In genomic region chr3:51769196-51769595, GRCm38 (mm10) we compare ENCODE assay signal across 23 mouse cellular contexts.
DNase-seq lines count a peak whose midpoint lies in the region; ATAC-seq and TF ChIP-seq lines count a peak whose summit lies in the region.
"Had no signal": no experiment of that assay in that cellular context is flagged by ENCODE, and none has a peak within 500 bp of the region (broad histone marks: within the 10 kb centered on the region; RNA-seq: fewer than 3 reads in every experiment).

No protein-coding gene starts in this region.

- no peaks in the 10 kb centered on the region for H3K27me3 ChIP-seq in lung, postnatal 0 days (replicated peaks; ENCODE audit: insufficient read depth, low read length)
- H3K27me3 ChIP-seq: embryonic facial prominence, embryonic 13.5 days; hindbrain, embryonic 13.5 days; limb, embryonic 13.5 days; liver, embryonic 13.5 days; lung, embryonic 15.5 days; Patski had no signal

- no peak for TF ChIP-seq POLR2A in lung, adult 2 months (IDR thresholded peaks at IDR 0.05; ENCODE audit: borderline replicate concordance, extremely low read depth, low read depth, low read length)

- H3K4me2 ChIP-seq in lung, postnatal 0 days (replicated peaks; ENCODE audit: low read depth, low read length), result no peak overlapping the region
- H3K4me2 ChIP-seq: embryonic facial prominence, embryonic 13.5 days; hindbrain, embryonic 13.5 days; limb, embryonic 13.5 days; liver, embryonic 13.5 days; lung, embryonic 15.5 days had no signal

- WGBS in lung, postnatal 0 days, result 83% methylated on average over 6 of the region's 6 CpGs
- WGBS in lung, adult 2 months, result 82% methylated on average over 6 of the region's 6 CpGs

- TF ChIP-seq EP300 in lung, postnatal 0 days (IDR thresholded peaks at IDR 0.05), result no peak

- H3K9ac ChIP-seq in lung, postnatal 0 days (replicated peaks; ENCODE audit: low read depth), result no peak overlapping the region
- H3K9ac ChIP-seq: embryonic facial prominence, embryonic 13.5 days; forebrain, postnatal 0 days; hindbrain, embryonic 13.5 days; limb, embryonic 13.5 days; liver, embryonic 13.5 days; lung, embryonic 15.5 days had no signal

- H3K36me3 ChIP-seq in lung, postnatal 0 days (ENCODE audit: insufficient read depth, low read length), result no peaks in the 10 kb centered on the region
- H3K36me3 ChIP-seq: embryonic facial prominence, embryonic 13.5 days; hindbrain, embryonic 13.5 days; limb, embryonic 13.5 days; liver, embryonic 13.5 days; lung, embryonic 15.5 days had no signal

- H3K9me3 ChIP-seq in lung, postnatal 0 days (ENCODE audit: low read length), result no peaks in the 10 kb centered on the region
- H3K9me3 ChIP-seq: hindbrain, embryonic 13.5 days; limb, embryonic 13.5 days; liver, embryonic 13.5 days; lung, embryonic 15.5 days had no signal

- ATAC-seq in frontal cortex, adult (ENCODE audit: low TSS enrichment), result peak; percentile 41; the same call in 1 of the 2 replicates
- ATAC-seq in lung, postnatal 0 days, result peak; percentile 58; the same call in 1 of the 2 replicates
- ATAC-seq: forebrain, postnatal 0 days; midbrain, embryonic 16.5 days; Patski had no signal

- no peak overlapping the region for H3K4me3 ChIP-seq in lung, postnatal 0 days (ENCODE audit: low read depth, low read length)
- H3K4me3 ChIP-seq in lung, adult 2 months (replicated peaks; ENCODE audit: extremely low read depth, low read depth, low read length), result no peak overlapping the region
- H3K4me3 ChIP-seq: embryonic facial prominence, embryonic 13.5 days; hindbrain, embryonic 13.5 days; limb, embryonic 13.5 days; liver, embryonic 13.5 days; lung, embryonic 15.5 days had no signal

- H3K4me1 ChIP-seq in lung, postnatal 0 days (ENCODE audit: insufficient read depth, low read depth, low read length), result no peaks in the 10 kb centered on the region
- no peaks in the 10 kb centered on the region for H3K4me1 ChIP-seq in lung, adult 2 months (ENCODE audit: control insufficient read depth, insufficient read depth, low read length)
- H3K4me1 ChIP-seq: lung, embryonic 15.5 days had no signal

- no peak for TF ChIP-seq CTCF in lung, postnatal 0 days (IDR thresholded peaks at IDR 0.05)
- TF ChIP-seq CTCF in lung, adult 2 months (IDR thresholded peaks at IDR 0.05; ENCODE audit: insufficient read depth, low read length), result no peak

- no peak for DNase-seq in frontal cortex, adult 2 months (ENCODE audit: extremely low spot score in 1 of 2, low spot score in 1 of 2)
- DNase-seq in lung, postnatal 0 days (ENCODE audit: low spot score), result peak; percentile 68
- DNase-seq in lung, adult 2 months, result no peak
- DNase-seq in 3T3-L1 (ENCODE audit: low read depth, low spot score) (peak; percentile 85), adipocyte (ENCODE audit: low spot score) (peak; percentile 78)
- DNase-seq in layer of hippocampus, adult 11-12 months (ENCODE audit: low spot score), result no peak
- DNase-seq: cerebellum, adult 9-11 months; forebrain, postnatal 0 days; gastrocnemius, postnatal 36 days; heart, postnatal 14 days; kidney, adult 9 months; kidney, postnatal 4 days; liver, embryonic 13.5 days; right cerebral cortex, postnatal 4 days; thymus, postnatal 14 days had no signal

- no peak overlapping the region for H3K27ac ChIP-seq in lung, postnatal 0 days (ENCODE audit: low read length)
- H3K27ac ChIP-seq: embryonic facial prominence, embryonic 13.5 days; hindbrain, embryonic 13.5 days; limb, embryonic 13.5 days; liver, embryonic 13.5 days; lung, embryonic 15.5 days; stomach, postnatal 0 days had no signal

Comparison
In these comparisons a context has a peak if more than half of its experiments do, and no peak if none do; other contexts are left out.
1. DNase-seq: peak in lung, postnatal 0 days (single experiment), 3T3-L1 (single experiment) and adipocyte (single experiment); none in frontal cortex, adult 2 months (0 of 2), lung, adult 2 months (single experiment) and layer of hippocampus, adult 11-12 months (single experiment).